Mouse (Mus musculus): ENCODE measurements around the gene Adh5. TPM values are rescaled to one million over a fixed set of nuclear protein-coding genes. Genes with fewer than 3 reads are reported as not detected.

The Adh5 gene
- polyA plus RNA-seq, 2 experiments from 2014 or later: 117 to 122 TPM

Other genes starting within 250 kb of the Adh5 start
- not detected for gene 4930579F01Rik, start 249.3 kb upstream of the Adh5 start, polyA plus RNA-seq (2017; shearing (Covaris generic))
- gene Adh7, start 225.3 kb upstream of the Adh5 start, polyA plus RNA-seq (2017; shearing (Covaris generic)): not detected
- 1 to 10 TPM; 1.1 to 1.7 TPM for gene Adh1, start 182.1 kb upstream of the Adh5 start, polyA plus RNA-seq (2017; shearing (Covaris generic))
- gene Adh6a, start 129.8 kb upstream of the Adh5 start, polyA plus RNA-seq (2017; shearing (Covaris generic)): not detected
- gene Adh6b, start 101.3 kb upstream of the Adh5 start, polyA plus RNA-seq (2017; shearing (Covaris generic)): not detected
- under 1 TPM; 0.25 to 0.38 TPM for gene Adh4, start 27.6 kb upstream of the Adh5 start, polyA plus RNA-seq (2017; shearing (Covaris generic))
- 10 to 100 TPM; 32.0 to 33.3 TPM for gene Metap1, start 46.4 kb downstream of the Adh5 start, polyA plus RNA-seq (2017; shearing (Covaris generic))
- gene Eif4e, start 83.1 kb downstream of the Adh5 start, polyA plus RNA-seq (2017; shearing (Covaris generic)): 100 to 1,000 TPM; 246 to 346 TPM

Data from activated CD4-positive, CD25-positive, alpha-beta regulatory T cell, adult 4 months (primary cell).